Mouse (Mus musculus): Measurements from ENCODE around the gene Ndufv1.
A peak's percentile ranks its signal among the peaks of the same experiment; 100 is the strongest.
"Not testable (repeated sequence)": the region's sequence is repeated elsewhere in the genome, so short reads cannot be mapped to it uniquely, and the experiment has no call there.

Ndufv1 gene

GRCm38 (mm10) chr19:4000949-4001525 is 11.6 kb downstream of the Ndufv1 start:
- peak in 1 of 2 experiments; percentile 36 for DNase-seq

GRCm38 (mm10) chr19:4000119-4000900 is 12.3 kb downstream of the Ndufv1 start, which contains the start of the genes Nudt8 and Gm49405:
Gene Nudt8 (plus strand): TSS chr19:4000580.
Gene Gm49405 (plus strand): TSS chr19:4000626.
- DNase-seq, result peak; percentile 97 to 99

GRCm38 (mm10) chr19:3999121-3999730 is 13.4 kb downstream of the Ndufv1 start:
- DNase-seq, result no peak

GRCm38 (mm10) chr19:3998335-3998734 is 14.3 kb downstream of the Ndufv1 start:
- no peak for DNase-seq

GRCm38 (mm10) chr19:3997231-3997630 is 15.4 kb downstream of the Ndufv1 start:
- DNase-seq, result peak in 1 of 2 experiments; percentile 51

GRCm38 (mm10) chr19:3996747-3997146 is 15.9 kb downstream of the Ndufv1 start:
- peak; percentile 59 to 66 for DNase-seq

GRCm38 (mm10) chr19:3996106-3996505 is 16.5 kb downstream of the Ndufv1 start:
- no peak for DNase-seq

GRCm38 (mm10) chr19:3995505-3995904 is 17.1 kb downstream of the Ndufv1 start:
- DNase-seq, result no peak

GRCm38 (mm10) chr19:3994932-3995331 is 17.7 kb downstream of the Ndufv1 start:
- DNase-seq, result no peak

GRCm38 (mm10) chr19:3992416-3992815 is 20.2 kb downstream of the Ndufv1 start, which contains the start of gene Tbx10:
Gene Tbx10 (plus strand): TSS chr19:3992752.
- DNase-seq, result peak in 1 of 2 experiments; percentile 68

- DNase-seq, result no peak
These were observed 20.6 kb downstream of the Ndufv1 start for GRCm38 (mm10) chr19:3991966-3992365.

GRCm38 (mm10) chr19:3991562-3991961 is 21.0 kb downstream of the Ndufv1 start:
- peak in 1 of 2 experiments; percentile 71 for DNase-seq

GRCm38 (mm10) chr19:3990804-3991203 is 21.8 kb downstream of the Ndufv1 start:
- DNase-seq, result no peak

- DNase-seq, result peak in 1 of 2 experiments; percentile 48
These were observed 23.9 kb downstream of the Ndufv1 start for GRCm38 (mm10) chr19:3988750-3989149.

- DNase-seq, result peak in 1 of 2 experiments; percentile 64
These were observed 24.5 kb downstream of the Ndufv1 start for GRCm38 (mm10) chr19:3988066-3988465.

- DNase-seq, result peak; percentile 96 to 98
These were observed 26.3 kb downstream of the Ndufv1 start, which contains the start of gene Acy3 for GRCm38 (mm10) chr19:3986334-3986733. Gene Acy3 (plus strand): TSS chr19:3986570.

- peak; percentile 84 to 93 for DNase-seq
These were observed 27.3 kb downstream of the Ndufv1 start for GRCm38 (mm10) chr19:3985261-3985681.

- peak in 1 of 2 experiments; percentile 59 for DNase-seq
These were observed 28.9 kb downstream of the Ndufv1 start for GRCm38 (mm10) chr19:3983527-3984200.

- DNase-seq, result no peak
These were observed 31.7 kb downstream of the Ndufv1 start for GRCm38 (mm10) chr19:3980917-3981316.

- peak; percentile 89 to 90 for DNase-seq
These were observed 32.3 kb downstream of the Ndufv1 start for GRCm38 (mm10) chr19:3980309-3980708.

GRCm38 (mm10) chr19:3975866-3976265 is 36.7 kb downstream of the Ndufv1 start:
- DNase-seq, result no peak

- not testable (repeated sequence) for DNase-seq
These were observed 38.0 kb downstream of the Ndufv1 start for GRCm38 (mm10) chr19:3974608-3975007.

GRCm38 (mm10) chr19:3972229-3972628 is 40.4 kb downstream of the Ndufv1 start, which contains the start of gene Aldh3b2:
Gene Aldh3b2 (plus strand): TSS chr19:3972328.
- no peak for DNase-seq

Data from kidney, postnatal 36 days (tissue).